Mouse (Mus musculus): ENCODE results near the gene Bicd1. TPM values are rescaled to one million over a fixed set of nuclear protein-coding genes. Genes with fewer than 3 reads are reported as not detected.
A peak's percentile ranks its signal among the peaks of the same experiment; 100 is the strongest.

The Bicd1 gene
- total and polyA plus RNA-seq, 3 experiments = 1.6 to 2.5 TPM; not detected in 1

GRCm38 (mm10) chr6:149439140-149439539, 30.5 kb downstream of the Bicd1 start:
- Histone ChIP-seq H3K79me2 (ENCODE audit: control insufficient read depth, insufficient read depth, low read length, poor library complexity) (no peaks in the 10 kb centered on the region), H3K27me3 (ENCODE audit: control insufficient read depth in 1 of 2, insufficient read depth in 2 of 2, low read length in 2 of 2) (no peaks in the 10 kb centered on the region; a peak in 1 of 4 replicates), H3K9ac (ENCODE audit: control insufficient read depth, low read depth, low read length, poor library complexity, severe bottlenecking) (no peak overlapping the region), H3K4me1 (ENCODE audit: control insufficient read depth in 1 of 2, insufficient read depth in 2 of 2, low read length in 2 of 2) (no peaks in the 10 kb centered on the region), H3K9me3 (replicated peaks; ENCODE audit: insufficient read depth, low read length) (no peaks in the 10 kb centered on the region), H3K4me3 (ENCODE audit: control insufficient read depth in 1 of 2, insufficient read depth in 1 of 2, low read depth in 2 of 2, low read length in 2 of 2) (no peak overlapping the region), H3K36me3 (ENCODE audit: control insufficient read depth in 1 of 2, insufficient read depth in 2 of 2, low read length in 2 of 2) (no peaks in the 10 kb centered on the region), H3K27ac (ENCODE audit: control insufficient read depth, low read depth, low read length) (no peak overlapping the region)
- peak; percentile 64 for TF ChIP-seq RAD21 (IDR thresholded peaks at IDR 0.05; ENCODE audit: low read depth, low read length)
- peak; percentile 50; the same call in 1 of the 2 replicates for TF ChIP-seq ZC3H11A (IDR thresholded peaks at IDR 0.05; ENCODE audit: low read depth, low read length)
- TF ChIP-seq BHLHE40 (IDR thresholded peaks at IDR 0.05; ENCODE audit: borderline replicate concordance, low read depth, low read length) = no peak
- TF ChIP-seq CHD1 (IDR thresholded peaks at IDR 0.05; ENCODE audit: low read depth, low read length) = no peak
- TF ChIP-seq SMC3 (IDR thresholded peaks at IDR 0.05; ENCODE audit: low read depth, low read length) = peak; percentile 66
- TF ChIP-seq MEF2A (IDR thresholded peaks at IDR 0.05; ENCODE audit: extremely low read depth, insufficient replicate concordance, low read depth, low read length, poor library complexity, severe bottlenecking) = no peak
- TF ChIP-seq TCF12 (IDR thresholded peaks at IDR 0.05; ENCODE audit: low read depth, low read length) = no peak
- peak; percentile 86 for TF ChIP-seq ZNF384 (IDR thresholded peaks at IDR 0.05; ENCODE audit: low read depth, low read length)
- TF ChIP-seq CTCF (IDR thresholded peaks at IDR 0.05 in 2 of 3, conservative IDR thresholded peaks at IDR 0.05 in 1 of 3; ENCODE audit: control insufficient read depth in 1 of 3, insufficient read depth in 1 of 3, low read depth in 2 of 3, low read length in 3 of 3, poor library complexity in 1 of 3, severe bottlenecking in 1 of 3) = peak; percentile 3 to 58 (median 41); a peak in 4 of 6 replicates
- peak; percentile 35 for DNase-seq (ENCODE audit: low read depth, low spot score)

- TF ChIP-seq RCOR1 (IDR thresholded peaks at IDR 0.05; ENCODE audit: low read depth, low read length) (no peak), ETS1 (IDR thresholded peaks at IDR 0.05; ENCODE audit: low read depth, low read length) (no peak)
- Histone ChIP-seq H3K36me3 (ENCODE audit: control insufficient read depth in 1 of 2, insufficient read depth in 2 of 2, low read length in 2 of 2) (no peaks in the 10 kb centered on the region), H3K9ac (ENCODE audit: control insufficient read depth, low read depth, low read length, poor library complexity, severe bottlenecking) (no peak overlapping the region), H3K27me3 (ENCODE audit: control insufficient read depth in 1 of 2, insufficient read depth in 2 of 2, low read length in 2 of 2) (no peaks in the 10 kb centered on the region), H3K27ac (ENCODE audit: control insufficient read depth, low read depth, low read length) (no peak overlapping the region), H3K79me2 (ENCODE audit: control insufficient read depth, insufficient read depth, low read length, poor library complexity) (no peaks in the 10 kb centered on the region), H3K9me3 (replicated peaks; ENCODE audit: insufficient read depth, low read length) (no peaks in the 10 kb centered on the region), H3K4me3 (ENCODE audit: control insufficient read depth in 1 of 2, insufficient read depth in 1 of 2, low read depth in 2 of 2, low read length in 2 of 2) (no peak overlapping the region), H3K4me1 (ENCODE audit: control insufficient read depth in 1 of 2, insufficient read depth in 2 of 2, low read length in 2 of 2) (no peaks in the 10 kb centered on the region)
- DNase-seq (ENCODE audit: low read depth, low spot score) = no peak
Observed at GRCm38 (mm10) chr6:149442884-149443283, 34.2 kb downstream of the Bicd1 start.

- no peaks in the 10 kb centered on the region for H3K4me1 ChIP-seq (ENCODE audit: control insufficient read depth in 1 of 2, insufficient read depth in 2 of 2, low read length in 2 of 2)
- H3K36me3 ChIP-seq (ENCODE audit: control insufficient read depth in 1 of 2, insufficient read depth in 2 of 2, low read length in 2 of 2) = no peaks in the 10 kb centered on the region
- no peak overlapping the region for H3K9ac ChIP-seq (ENCODE audit: control insufficient read depth, low read depth, low read length, poor library complexity, severe bottlenecking)
- TF ChIP-seq ELF1 (IDR thresholded peaks at IDR 0.05; ENCODE audit: low read depth, low read length) (no peak), CHD2 (IDR thresholded peaks at IDR 0.05; ENCODE audit: low read length) (no peak), MAX (IDR thresholded peaks at IDR 0.05; ENCODE audit: low read length) (no peak), BHLHE40 (IDR thresholded peaks at IDR 0.05; ENCODE audit: borderline replicate concordance, low read depth, low read length) (no peak), SIN3A (IDR thresholded peaks at IDR 0.05; ENCODE audit: low read length) (no peak), ZMIZ1 (IDR thresholded peaks at IDR 0.05; ENCODE audit: low read depth, low read length) (no peak), RCOR1 (IDR thresholded peaks at IDR 0.05; ENCODE audit: low read depth, low read length) (no peak), ETS1 (IDR thresholded peaks at IDR 0.05; ENCODE audit: low read depth, low read length) (no peak), POLR2AphosphoS2 (IDR thresholded peaks at IDR 0.05; ENCODE audit: low read length) (no peak), POLR2A (IDR thresholded peaks at IDR 0.05; ENCODE audit: control insufficient read depth in 1 of 2, insufficient read depth in 1 of 2, low read depth in 1 of 2, low read length in 2 of 2, poor library complexity in 1 of 2) (no peak), MEF2A (IDR thresholded peaks at IDR 0.05; ENCODE audit: extremely low read depth, insufficient replicate concordance, low read depth, low read length, poor library complexity, severe bottlenecking) (no peak), KAT2A (conservative IDR thresholded peaks at IDR 0.05; ENCODE audit: low read depth, low read length) (no peak), TCF12 (IDR thresholded peaks at IDR 0.05; ENCODE audit: low read depth, low read length) (no peak), GATA1 (IDR thresholded peaks at IDR 0.05; ENCODE audit: low read depth, low read length) (no peak), USF2 (IDR thresholded peaks at IDR 0.05; ENCODE audit: borderline replicate concordance in 1 of 2, insufficient read depth in 1 of 2, low read depth in 1 of 2, low read length in 2 of 2) (no peak), NELFE (IDR thresholded peaks at IDR 0.05; ENCODE audit: low read depth, low read length) (no peak), USF1 (IDR thresholded peaks at IDR 0.05; ENCODE audit: low read depth, low read length) (no peak), UBTF (IDR thresholded peaks at IDR 0.05; ENCODE audit: borderline replicate concordance, insufficient read depth, low read depth, low read length) (no peak), RAD21 (IDR thresholded peaks at IDR 0.05; ENCODE audit: low read depth, low read length) (no peak), E2F4 (IDR thresholded peaks at IDR 0.05; ENCODE audit: borderline replicate concordance, low read depth, low read length) (no peak)
- H3K27me3 ChIP-seq (ENCODE audit: control insufficient read depth in 1 of 2, insufficient read depth in 2 of 2, low read length in 2 of 2) = no peaks in the 10 kb centered on the region
- H3K27ac ChIP-seq (ENCODE audit: control insufficient read depth, low read depth, low read length) = no peak overlapping the region
- no peak overlapping the region for H3K4me3 ChIP-seq (ENCODE audit: control insufficient read depth in 1 of 2, insufficient read depth in 1 of 2, low read depth in 2 of 2, low read length in 2 of 2)
- no peaks in the 10 kb centered on the region for H3K79me2 ChIP-seq (ENCODE audit: control insufficient read depth, insufficient read depth, low read length, poor library complexity)
- H3K9me3 ChIP-seq (replicated peaks; ENCODE audit: insufficient read depth, low read length) = no peaks in the 10 kb centered on the region
- DNase-seq (ENCODE audit: low read depth, low spot score) = no peak
Observed at GRCm38 (mm10) chr6:149445854-149446253, 37.2 kb downstream of the Bicd1 start.
